Comparison of ENCODE assay signal across 8 mouse cellular contexts in genomic region chr1:23382806-23383653, GRCm38 (mm10). TPM values are rescaled to one million over a fixed set of nuclear protein-coding genes. Genes with fewer than 3 reads are reported as not detected.
DNase-seq lines count a peak whose midpoint lies in the region; ATAC-seq and TF ChIP-seq lines count a peak whose summit lies in the region.

No protein-coding gene starts in this region.

- peak; percentile 78 for ATAC-seq in activated CD4-positive, CD25-positive, alpha-beta regulatory T cell, adult 4 months

- no peak for TF ChIP-seq CTCF in cortical plate, adult 2 months (IDR thresholded peaks at IDR 0.05; ENCODE audit: extremely low read depth, insufficient read depth, low read length)

- H3K27ac ChIP-seq in cortical plate, adult 2 months (ENCODE audit: insufficient read depth, low read length): peak overlapping the region; percentile 54

- peak; percentile 98 to 99 for DNase-seq in gastrocnemius, adult 8-10 months (ENCODE audit: low spot score in 2 of 2)
- DNase-seq in hindlimb bud, embryonic 11.5 days (ENCODE audit: extremely low spot score, low read depth, low spot score): peak; percentile 57
- peak; percentile 82 to 95 for DNase-seq in left cerebral cortex, adult 8-10 months (ENCODE audit: low spot score in 2 of 2)
- peak; percentile 93 for DNase-seq in right cerebral cortex, postnatal 10 days (ENCODE audit: low spot score in 2 of 2)
- peak; percentile 94 for DNase-seq in urinary bladder, postnatal 25 days (ENCODE audit: low spot score)

- peak overlapping the region; percentile 60 for H3K4me3 ChIP-seq in cortical plate, adult 2 months (ENCODE audit: insufficient read depth, low read length)
- peak overlapping the region; percentile 95 for H3K4me3 ChIP-seq in megakaryocyte, embryonic 14.5 days (replicated peaks)

- H3K27me3 ChIP-seq in megakaryocyte, embryonic 14.5 days (replicated peaks): no peaks in the 10 kb centered on the region

- peaks cover 11% of the 10 kb centered on the region for H3K36me3 ChIP-seq in megakaryocyte, embryonic 14.5 days (replicated peaks; ENCODE audit: low read length)

- no peaks in the 10 kb centered on the region for H3K9me3 ChIP-seq in megakaryocyte, embryonic 14.5 days

- H3K4me1 ChIP-seq in cortical plate, adult 2 months (ENCODE audit: control insufficient read depth, insufficient read depth, low read length): peaks cover 5% of the 10 kb centered on the region; the same call in 1 of the 2 replicates
- H3K4me1 ChIP-seq in megakaryocyte, embryonic 14.5 days: peaks cover 62% of the 10 kb centered on the region

- TF ChIP-seq POLR2A in cortical plate, adult 2 months (IDR thresholded peaks at IDR 0.05; ENCODE audit: extremely low read depth, insufficient read depth, low read length): no peak

RNA-seq across cellular contexts. Expression of gene Ogfrl1, which starts 14.5 kb away (rescaled TPM):
- under 1 TPM; 0.55 to 0.90 TPM for polyA plus RNA-seq in activated CD4-positive, CD25-positive, alpha-beta regulatory T cell, adult 4 months (2017; shearing (Covaris generic))
- polyA plus RNA-seq in cortical plate, adult 2 months (2012; rRNA removed): 62.9 and 67.0 TPM in 2 replicates
- total RNA-seq in gastrocnemius, adult 8-10 months (2022): 1 to 10 TPM; 4.6 to 8.3 (median 6.8) TPM
- total RNA-seq in left cerebral cortex, adult 8-10 months (2022): 100 to 1,000 TPM in 1 of 4 experiments, 10 to 100 TPM in 3; 79.6 to 101 (median 86.0) TPM
- polyA plus RNA-seq in megakaryocyte, embryonic 14.5 days (2012; ENCODE audit: insufficient read depth, low replicate concordance): 20.8 and 22.0 TPM in 2 replicates

Comparison
In these comparisons a context has a peak if more than half of its experiments do, and no peak if none do; other contexts are left out.
1. Peak in every context shown above with its lines: DNase-seq, ATAC-seq, H3K4me3 ChIP-seq and H3K27ac ChIP-seq.
2. RNA of gene Ogfrl1, which starts 14.5 kb away (polyA plus RNA-seq): 62.9 to 67.0 TPM in cortical plate, adult 2 months and 20.8 to 22.0 TPM in megakaryocyte, embryonic 14.5 days; 0.55 to 0.90 TPM in activated CD4-positive, CD25-positive, alpha-beta regulatory T cell, adult 4 months; every median in the first group is over 10 times any median in the second.